Mouse (Mus musculus) intestine, embryonic 14.5 days (tissue): ENCODE data around the gene Nr2c2ap. TPM values are rescaled to one million over a fixed set of nuclear protein-coding genes. Genes with fewer than 3 reads are reported as not detected.

Experiments used
- ATAC-seq: fragments of 200-750 bp; cut with Nextera tagmentation; replicated peaks from 2 replicates; pipeline ENCODE4 v1.8.0; 2017; ENCODE audit warnings: low read depth, moderate number of reproducible peaks, moderate TSS enrichment, moderate library complexity; ENCODE audit not compliant: low FRiP score, low TSS enrichment
- DNase-seq: peaks from one replicate; pipeline ENCODE4 v3.0.0-alpha.2; 2018; ENCODE audit warnings: low spot score
- H3K27ac ChIP-seq: fragments of 300-500 bp; sonication (generic); 2 replicates; pipeline ENCODE4 v1.5.1; 2014; ENCODE audit warnings: low read depth, mild to moderate bottlenecking, control low read depth
- H3K27me3 ChIP-seq: fragments of 300-500 bp; sonication (generic); replicated peaks from 2 replicates; pipeline ENCODE4 v1.6.1; 2014; ENCODE audit warnings: low read length, control low read depth; ENCODE audit not compliant: control insufficient read depth, insufficient read depth
- H3K36me3 ChIP-seq: fragments of 300-500 bp; sonication (generic); 2 replicates; pipeline ENCODE4 v1.6.1; 2014; ENCODE audit warnings: low read length, control low read depth; ENCODE audit not compliant: control insufficient read depth, insufficient read depth
- H3K4me1 ChIP-seq: fragments of 300-500 bp; sonication (generic); replicated peaks from 2 replicates; pipeline ENCODE4 v1.6.1; 2014; ENCODE audit warnings: low read length, control low read depth, mixed read lengths; ENCODE audit not compliant: control insufficient read depth, insufficient read depth
- H3K4me2 ChIP-seq: fragments of 300-500 bp; sonication (generic); 2 replicates; pipeline ENCODE4 v1.6.1; 2014; ENCODE audit warnings: low read length
- H3K4me3 ChIP-seq: fragments of 300-500 bp; sonication (generic); 2 replicates; pipeline ENCODE4 v1.5.1; 2014; ENCODE audit warnings: low read depth, low read length, control low read depth, mixed read lengths
- H3K9ac ChIP-seq: fragments of 300-500 bp; sonication (generic); 2 replicates; pipeline ENCODE4 v1.6.1; 2014; ENCODE audit warnings: mild to moderate bottlenecking, low read length
- H3K9me3 ChIP-seq: fragments of 300-500 bp; sonication (generic); 2 replicates; pipeline ENCODE4 v1.6.1; 2016; ENCODE audit warnings: low read length, control low read depth; ENCODE audit not compliant: control insufficient read depth
- WGBS: fragments of 180-500 bp; shearing (Covaris S2); extraction: QIAGEN DNeasy Blood & Tissue Kit; methylation state at CpG from one replicate; pipeline ENCODE4 v1.1.7; 2014; 5-methylcytosine and 5-hydroxymethylcytosine counted together
- polyA plus RNA-seq: library from polyadenylated mRNA; unstranded; fragments of >200 nt; fragmentation: Nextera tagmentation; extraction: Ambion mirVana; gene quantifications from 2 replicates; pipeline ENCODE4 v1.2.1, GENCODE M21; 2014

Gene Nr2c2ap
- polyA plus RNA-seq, 1 experiment from 2014 or later, result 29.5 TPM

GRCm38 (mm10) chr8:70112401-70113016 lies 18.6 kb upstream of the Nr2c2ap start:
- Histone ChIP-seq H3K36me3 (no peaks in the 10 kb centered on the region), H3K9me3 (no peaks in the 10 kb centered on the region), H3K4me3 (no peak overlapping the region), H3K27me3 (peaks cover 71% of the 10 kb centered on the region), H3K4me1 (no peaks in the 10 kb centered on the region), H3K27ac (no peak overlapping the region), H3K9ac (no peak overlapping the region), H3K4me2 (no peak overlapping the region)
- no peak for DNase-seq
- ATAC-seq, result no peak
- WGBS, result 11% methylated on average over 43 of the region's 43 CpGs

GRCm38 (mm10) chr8:70114488-70114887 lies 16.6 kb upstream of the Nr2c2ap start:
- H3K27me3 ChIP-seq, result peaks cover 91% of the 10 kb centered on the region
- H3K36me3 ChIP-seq, result no peaks in the 10 kb centered on the region
- no peaks in the 10 kb centered on the region for H3K4me1 ChIP-seq
- DNase-seq (no peak), ATAC-seq (no peak)
- no peak overlapping the region for H3K4me3 ChIP-seq
- 23% methylated on average over 6 of the region's 6 CpGs for WGBS
- no peak overlapping the region for H3K4me2 ChIP-seq
- no peak overlapping the region for H3K9ac ChIP-seq
- no peak overlapping the region for H3K27ac ChIP-seq
- H3K9me3 ChIP-seq, result no peaks in the 10 kb centered on the region

GRCm38 (mm10) chr8:70114892-70115291 lies 16.2 kb upstream of the Nr2c2ap start:
- Histone ChIP-seq H3K4me1 (no peaks in the 10 kb centered on the region), H3K27me3 (peaks cover 93% of the 10 kb centered on the region), H3K9me3 (no peaks in the 10 kb centered on the region), H3K4me3 (no peak overlapping the region), H3K4me2 (no peak overlapping the region), H3K27ac (no peak overlapping the region), H3K36me3 (no peaks in the 10 kb centered on the region), H3K9ac (no peak overlapping the region)
- ATAC-seq, result no peak
- 67% methylated on average over 13 of the region's 13 CpGs for WGBS
- DNase-seq, result no peak

- DNase-seq (peak; percentile 75), ATAC-seq (no peak)
- H3K27ac ChIP-seq, result no peak overlapping the region
- no peaks in the 10 kb centered on the region for H3K9me3 ChIP-seq
- no peak overlapping the region for H3K4me3 ChIP-seq
- peaks cover 71% of the 10 kb centered on the region for H3K27me3 ChIP-seq
- H3K36me3 ChIP-seq, result no peaks in the 10 kb centered on the region
- H3K4me1 ChIP-seq, result no peaks in the 10 kb centered on the region
- H3K9ac ChIP-seq, result no peak overlapping the region
- no peak overlapping the region for H3K4me2 ChIP-seq
- WGBS, result 8% methylated on average over 9 of the region's 9 CpGs
These were observed 13.5 kb upstream of the Nr2c2ap start for GRCm38 (mm10) chr8:70117611-70118010.

- Histone ChIP-seq H3K9ac (no peak overlapping the region), H3K27me3 (peaks cover 57% of the 10 kb centered on the region), H3K4me2 (no peak overlapping the region), H3K9me3 (no peaks in the 10 kb centered on the region), H3K4me1 (no peaks in the 10 kb centered on the region), H3K36me3 (no peaks in the 10 kb centered on the region), H3K4me3 (no peak overlapping the region), H3K27ac (no peak overlapping the region)
- 15% methylated on average over 17 of the region's 17 CpGs for WGBS
- ATAC-seq, result no peak
- no peak for DNase-seq
These were observed 12.1 kb upstream of the Nr2c2ap start for GRCm38 (mm10) chr8:70118726-70119700.

- peak; percentile 80 for DNase-seq
- H3K9me3 ChIP-seq, result no peaks in the 10 kb centered on the region
- H3K4me1 ChIP-seq, result no peaks in the 10 kb centered on the region
- H3K27me3 ChIP-seq, result peaks cover 45% of the 10 kb centered on the region
- H3K4me2 ChIP-seq, result peak within 1 kb of the TSS; percentile 29
- WGBS, result 2% methylated on average over 19 of the region's 19 CpGs
- no peak within 1 kb of the TSS for H3K27ac ChIP-seq
- ATAC-seq, result peak; percentile 76
- H3K4me3 ChIP-seq, result no peak within 1 kb of the TSS
- H3K9ac ChIP-seq, result no peak within 1 kb of the TSS
- H3K36me3 ChIP-seq, result no peaks in the 10 kb centered on the region
These were observed 10.5 kb upstream of the Nr2c2ap start, which contains the start of gene Ncan for GRCm38 (mm10) chr8:70120667-70121066. TSS of gene Ncan (minus strand) at chr8:70120873.

- Histone ChIP-seq H3K4me3 (no peak overlapping the region), H3K36me3 (no peaks in the 10 kb centered on the region), H3K9ac (no peak overlapping the region), H3K4me2 (no peak overlapping the region), H3K27ac (no peak overlapping the region), H3K27me3 (peaks cover 28% of the 10 kb centered on the region), H3K9me3 (no peaks in the 10 kb centered on the region), H3K4me1 (no peaks in the 10 kb centered on the region)
- 38% methylated on average over 2 of the region's 2 CpGs for WGBS
- ATAC-seq (no peak), DNase-seq (no peak)
These were observed 8.3 kb upstream of the Nr2c2ap start for GRCm38 (mm10) chr8:70122863-70123262.

GRCm38 (mm10) chr8:70124992-70125391 lies 6.1 kb upstream of the Nr2c2ap start:
- DNase-seq, result no peak
- no peak overlapping the region for H3K9ac ChIP-seq
- no peak overlapping the region for H3K4me3 ChIP-seq
- no peak overlapping the region for H3K4me2 ChIP-seq
- no peak overlapping the region for H3K27ac ChIP-seq
- no peaks in the 10 kb centered on the region for H3K36me3 ChIP-seq
- 69% methylated on average over 8 of the region's 8 CpGs for WGBS
- H3K9me3 ChIP-seq, result no peaks in the 10 kb centered on the region
- H3K27me3 ChIP-seq, result peaks cover 6% of the 10 kb centered on the region
- ATAC-seq, result no peak
- no peaks in the 10 kb centered on the region; the same call in 1 of the 2 replicates for H3K4me1 ChIP-seq
